Mouse (Mus musculus) frontal cortex, postnatal 14 days (tissue): ENCODE data around the gene Trim44.
A peak's percentile ranks its signal among the peaks of the same experiment; 100 is the strongest.

Source experiments
- DNase-seq, 2 experiments: peaks; one replicate each; pipeline ENCODE4 v3.0.0; 2022; ENCODE audit warnings: low spot score in 2 of 2

The Trim44 gene

DNA sequence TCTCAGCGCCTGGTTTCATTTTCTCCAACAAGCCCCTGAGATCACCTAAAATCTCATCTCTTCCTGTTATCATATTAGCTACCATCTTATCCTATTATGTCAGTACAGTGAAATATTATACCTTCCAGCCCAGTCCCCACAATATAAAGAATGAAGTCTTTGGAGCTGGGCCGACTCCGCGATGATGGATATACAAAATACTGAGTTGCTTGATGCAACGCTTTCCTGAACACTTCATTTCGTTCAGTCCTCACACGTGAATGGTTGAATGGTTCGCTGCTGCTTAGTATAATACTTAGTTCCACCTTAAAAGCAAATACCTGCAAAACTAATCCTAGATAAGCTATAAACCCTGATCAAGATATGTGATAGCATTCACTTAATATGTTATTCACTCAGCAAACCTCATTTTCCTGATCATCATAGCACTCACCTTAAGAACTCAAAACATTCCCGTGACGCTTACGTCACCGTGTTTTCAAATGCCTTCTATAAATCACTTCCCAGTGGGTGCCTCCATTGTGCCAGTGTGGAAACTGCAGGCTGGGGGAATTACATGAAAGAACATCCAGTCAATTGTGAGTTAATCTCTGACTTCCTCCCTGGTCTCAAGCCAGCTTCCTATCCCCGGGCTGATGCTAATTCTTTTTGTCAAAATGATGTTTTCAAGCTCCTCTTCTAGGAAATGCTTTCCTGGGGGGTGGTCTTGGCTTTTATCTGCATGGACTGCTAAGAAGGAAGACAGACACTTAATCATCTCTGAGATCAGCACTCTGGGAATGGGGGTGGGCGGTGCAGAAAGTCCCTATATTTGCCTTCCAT is at the start of gene Trim44:
Trim44 (minus strand) TSS at position 466 of the 822 bp plus-strand sequence.
- DNase-seq = no peak

DNA sequence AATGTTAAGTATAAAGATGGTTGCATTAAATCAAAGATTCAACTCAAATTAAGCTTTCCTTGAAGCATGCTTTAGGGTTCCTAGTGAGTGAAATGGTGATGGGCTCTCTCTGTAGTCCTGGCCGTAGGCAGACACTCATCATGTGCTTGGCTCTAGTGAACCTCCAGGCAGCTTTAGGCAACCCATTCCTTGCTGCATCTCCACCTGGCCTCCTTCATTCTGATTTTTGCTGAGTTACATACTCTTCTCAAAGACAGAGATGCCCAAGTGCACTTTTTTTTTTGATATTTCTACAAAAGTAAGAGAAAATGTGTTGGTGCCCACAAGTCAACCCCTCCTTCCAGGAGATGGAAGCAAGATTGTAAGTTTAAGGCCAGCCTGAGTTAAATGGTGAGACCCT is 47.5 kb upstream of the Trim44 start:
- DNase-seq = no peak

GRCm38 (mm10) chr2:102453447-102453846 is 45.8 kb upstream of the Trim44 start:
- DNase-seq = no peak

DNA sequence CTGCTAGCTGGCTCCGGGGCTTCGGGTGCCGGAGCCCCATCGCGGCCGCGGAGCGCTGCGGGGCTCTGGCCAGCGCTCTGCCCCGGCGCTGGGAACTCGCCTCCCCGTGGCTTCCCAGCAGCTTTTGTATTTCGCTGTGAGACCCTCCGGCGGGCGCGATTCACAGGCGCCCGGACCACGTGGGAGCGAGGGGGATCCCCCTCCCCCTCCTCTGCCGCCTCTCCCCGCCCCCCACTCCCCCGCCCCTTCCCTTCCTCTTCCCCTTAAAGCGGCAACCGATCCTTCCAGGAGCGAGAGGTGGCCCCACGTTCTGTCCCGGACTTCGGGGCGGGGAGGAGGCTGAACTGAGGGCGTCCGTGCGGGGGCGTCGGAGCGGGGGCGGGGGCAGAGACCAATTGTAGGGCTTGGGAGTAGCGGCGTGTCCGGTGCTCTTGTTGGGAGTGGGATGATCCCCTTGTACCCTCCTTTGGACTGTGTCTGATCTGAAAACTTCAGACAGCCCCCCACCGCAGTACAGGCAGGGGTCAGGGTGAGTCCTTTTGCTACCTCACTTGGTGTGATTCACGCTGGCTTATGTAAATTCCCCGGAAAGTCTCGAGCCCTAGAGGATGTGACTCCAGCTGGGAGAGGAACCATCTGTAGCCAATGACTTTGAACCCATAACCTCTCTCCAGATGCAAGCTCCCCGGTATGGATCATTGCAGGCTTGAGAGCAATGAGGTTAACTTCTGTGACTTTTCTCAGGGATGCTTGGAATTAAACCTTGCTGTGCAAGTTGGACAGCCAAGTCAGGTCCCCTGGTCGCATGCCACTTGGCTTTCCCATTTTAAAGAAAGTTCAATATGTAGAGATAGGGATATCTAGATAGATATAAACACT is 44.3 kb upstream of the Trim44 start, which contains the start of gene Fjx1:
Fjx1 (minus strand) TSS at position 829 of the 879 bp plus-strand sequence.
- DNase-seq = peak in 1 of 2 experiments; percentile 35

GRCm38 (mm10) chr2:102450761-102451670 is 43.4 kb upstream of the Trim44 start:
- DNase-seq = peak; percentile 14 to 46

DNA sequence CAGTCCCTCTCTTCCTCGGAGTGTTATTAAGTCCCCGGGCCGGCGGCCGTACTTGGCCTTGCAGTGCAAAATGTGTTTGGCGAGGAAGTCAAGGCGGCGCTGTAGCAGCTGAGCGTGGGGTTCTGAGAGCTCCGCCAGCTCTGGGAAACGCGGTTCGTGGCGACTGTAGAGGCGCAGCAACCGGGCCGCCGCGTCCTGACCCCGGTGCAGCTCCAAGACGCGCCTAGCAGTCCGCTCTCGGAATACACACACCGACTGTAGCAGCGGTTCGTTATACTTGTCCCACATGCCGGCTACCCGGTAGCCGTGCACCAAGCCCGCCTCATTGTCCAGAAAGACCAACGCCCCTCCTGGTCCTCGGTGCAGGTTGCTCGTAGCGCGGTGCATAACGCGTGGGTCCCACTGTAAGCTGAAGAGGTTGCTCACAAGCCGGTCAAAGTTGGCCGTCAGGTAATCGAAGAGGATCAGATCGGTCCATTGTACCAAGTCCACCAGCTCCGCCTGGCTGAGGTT is 42.7 kb upstream of the Trim44 start:
- DNase-seq = peak; percentile 21 to 49

DNA sequence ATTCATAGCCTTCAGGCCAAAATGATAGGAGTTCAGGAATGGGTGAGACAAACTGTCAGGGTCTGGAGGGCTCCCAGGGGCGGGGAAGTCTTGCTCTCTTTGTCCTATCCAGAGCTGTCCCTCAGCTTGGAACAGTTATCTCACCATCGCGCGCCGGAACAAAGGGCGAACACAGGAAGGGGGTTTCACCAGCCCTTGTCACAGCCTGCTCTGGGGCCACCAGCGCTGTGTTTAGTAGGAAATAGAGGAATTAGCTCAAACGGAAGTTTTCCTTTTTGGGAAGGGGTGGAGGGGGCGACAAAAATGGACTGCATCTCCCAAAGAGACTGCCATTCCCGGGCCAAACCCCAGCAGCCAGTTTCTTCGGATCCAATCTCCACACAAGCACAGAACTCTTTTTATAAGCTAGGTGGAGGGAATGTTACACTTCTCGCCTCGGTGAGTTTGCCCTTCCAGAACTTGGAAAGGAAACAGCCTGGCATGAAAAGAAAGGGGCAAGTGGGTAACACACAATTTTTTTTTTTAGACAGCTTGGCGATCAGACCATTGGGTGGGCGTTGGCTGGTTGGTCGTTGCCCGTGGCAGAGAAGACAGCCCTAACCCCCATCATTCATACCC is 42.1 kb upstream of the Trim44 start:
- DNase-seq = no peak

DNA sequence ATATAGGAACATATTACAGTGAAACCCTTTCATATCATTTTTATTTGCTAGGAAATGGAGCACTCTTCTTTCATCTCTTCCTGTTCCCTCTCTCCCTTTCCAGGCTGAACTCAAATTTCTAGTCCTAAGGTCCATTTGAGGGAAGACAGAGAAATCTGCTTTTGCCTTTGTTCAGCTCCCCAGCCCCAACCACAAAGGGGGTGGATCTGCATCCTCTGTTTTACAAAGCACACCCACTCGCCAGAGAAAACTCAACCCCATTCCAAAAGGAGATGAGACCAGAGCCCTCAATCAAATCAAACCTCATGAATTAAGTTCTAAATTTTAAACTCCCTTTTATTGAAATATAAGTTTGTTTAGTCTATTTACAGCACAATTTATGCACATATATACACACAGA is 41.4 kb upstream of the Trim44 start:
- no peak for DNase-seq

DNA sequence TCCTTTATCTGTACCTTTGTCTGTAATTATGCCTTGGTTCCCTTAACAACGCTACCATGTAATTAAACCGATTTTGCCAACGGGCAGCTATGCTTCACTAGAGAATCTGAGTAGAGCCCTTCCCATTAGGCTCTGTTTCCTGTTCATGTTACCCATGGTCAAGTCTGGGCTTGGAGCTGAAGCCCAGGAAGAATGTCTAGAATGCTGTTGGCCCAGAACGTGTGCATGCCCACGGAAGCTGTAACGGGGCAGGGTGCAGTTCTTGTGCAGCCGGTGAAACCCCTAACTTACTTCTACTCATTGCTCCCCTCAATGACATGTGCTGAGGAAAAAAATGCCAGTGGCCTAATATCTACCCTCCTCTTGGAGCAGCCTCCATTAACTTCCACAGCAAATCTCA is 40.2 kb upstream of the Trim44 start:
- DNase-seq = no peak

DNA sequence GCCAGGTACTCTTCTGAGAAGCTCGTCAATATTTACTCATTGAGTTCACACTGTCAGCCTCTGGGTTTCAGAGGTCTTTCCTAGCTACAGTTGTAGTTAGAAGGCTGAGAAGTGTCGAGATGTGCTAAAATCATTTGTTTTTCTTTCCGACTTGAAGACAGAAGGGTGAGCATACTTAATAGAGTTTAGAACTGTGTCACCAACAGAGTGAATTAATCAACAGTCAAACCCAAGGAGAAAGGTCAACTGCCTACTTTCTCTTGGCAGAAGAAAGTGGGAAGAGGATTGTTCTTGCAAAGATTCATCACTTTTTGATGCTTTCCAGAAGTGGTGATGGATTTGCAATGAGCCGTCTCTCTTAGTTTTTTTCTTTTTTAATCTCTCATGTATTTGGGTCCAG is 39.2 kb upstream of the Trim44 start:
- no peak for DNase-seq

- DNase-seq = no peak
These were observed 29.9 kb upstream of the Trim44 start for GRCm38 (mm10) chr2:102437357-102438030.

- no peak for DNase-seq
These were observed 26.3 kb upstream of the Trim44 start for GRCm38 (mm10) chr2:102433879-102434278.

DNA sequence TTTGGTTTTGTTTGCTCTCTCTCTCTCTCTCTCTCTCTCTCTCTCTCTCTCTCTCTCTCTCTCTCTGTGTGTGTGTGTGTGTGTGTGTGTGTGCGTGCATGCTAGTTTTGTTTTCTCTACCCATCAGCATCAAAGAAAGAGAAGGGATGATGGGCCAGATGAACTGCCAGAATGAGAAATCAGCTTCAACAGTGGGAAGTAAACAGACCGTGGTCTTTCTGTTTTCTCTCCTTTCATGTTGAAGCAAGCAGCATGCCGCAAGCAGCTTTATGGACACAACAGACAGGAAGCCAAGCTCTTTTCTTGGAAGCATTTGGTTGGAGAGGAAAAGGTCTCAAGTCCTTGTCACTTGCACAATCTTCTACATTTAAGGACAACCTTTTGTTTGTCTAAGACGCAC is 23.5 kb upstream of the Trim44 start:
- DNase-seq = no peak

GRCm38 (mm10) chr2:102427974-102428373 is 20.3 kb upstream of the Trim44 start:
- DNase-seq = no peak

DNA sequence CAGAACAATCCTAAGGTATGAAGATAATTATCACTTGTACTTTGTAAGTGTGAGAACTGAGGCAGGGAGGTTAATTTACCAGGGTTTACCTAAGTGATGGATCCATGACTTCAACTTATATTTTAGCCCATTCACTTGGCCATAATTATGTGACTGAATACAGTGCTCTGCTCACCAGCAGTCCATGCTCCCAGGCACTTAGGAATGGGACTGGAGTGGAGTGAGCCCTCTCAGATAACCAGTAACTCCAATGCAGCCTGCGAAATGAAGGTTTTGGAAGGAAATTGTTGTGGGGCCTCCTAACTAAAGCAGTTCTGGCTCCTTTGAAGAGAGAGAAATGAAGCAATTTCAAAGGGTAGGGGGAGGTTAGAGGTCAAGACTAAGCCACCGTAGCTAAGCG is 18.8 kb upstream of the Trim44 start:
- no peak for DNase-seq

DNA sequence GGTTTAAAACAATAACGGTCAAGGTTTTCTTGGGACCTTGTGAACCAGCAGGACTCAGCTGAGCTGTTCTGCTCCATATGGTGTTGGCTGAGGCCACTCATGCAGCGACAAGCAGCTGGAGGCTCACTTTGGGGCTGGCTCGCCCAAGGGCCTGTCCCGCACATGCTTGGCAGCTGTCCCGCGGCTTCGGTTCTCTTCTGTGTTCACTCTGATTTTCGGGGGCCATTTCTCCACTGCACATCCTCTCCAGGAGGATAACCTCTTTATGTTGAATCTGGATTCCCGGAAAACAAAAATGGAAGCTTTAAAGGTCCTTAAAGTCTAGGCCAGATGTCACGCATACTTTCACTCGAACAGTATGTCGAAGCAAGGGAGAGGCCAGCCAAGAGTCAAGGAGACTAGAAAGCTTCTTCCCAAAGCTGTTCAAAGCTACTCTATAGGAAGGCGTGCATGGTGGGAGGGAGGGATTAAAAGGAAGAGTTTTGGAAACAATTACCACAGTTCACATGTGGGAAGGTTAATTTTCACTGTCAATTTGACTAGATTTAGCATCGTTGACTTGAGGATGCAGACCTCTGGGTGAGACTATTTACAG is 8.6 kb upstream of the Trim44 start:
- no peak for DNase-seq

GRCm38 (mm10) chr2:102412738-102413137 is 5.1 kb upstream of the Trim44 start:
- no peak for DNase-seq

- DNase-seq = no peak
These were observed 3.0 kb upstream of the Trim44 start for GRCm38 (mm10) chr2:102410615-102411014.

- DNase-seq = no peak
These were observed 2.1 kb upstream of the Trim44 start for GRCm38 (mm10) chr2:102409741-102410140.
